Mouse (Mus musculus) kidney, adult 2 months (tissue): Measurements from ENCODE around the gene Pprc1. TPM values are rescaled to one million over a fixed set of nuclear protein-coding genes. Genes with fewer than 3 reads are reported as not detected.

Source experiments
- DNase-seq: peaks from one replicate; pipeline ENCODE4 v3.0.0; 2021
- H3K27ac ChIP-seq: fragments of 200-500 bp; 2 replicates; pipeline ENCODE4 v1.5.1; 2012; ENCODE audit warnings: low read depth, low read length, control low read depth, inconsistent platforms; ENCODE audit not compliant: insufficient read depth
- H3K27me3 ChIP-seq: fragments of 200-500 bp; replicated peaks from 2 replicates; pipeline ENCODE4 v1.6.1; 2012; ENCODE audit warnings: mild to moderate bottlenecking, moderate library complexity, low read length, inconsistent platforms; ENCODE audit not compliant: control insufficient read depth, insufficient read depth
- H3K36me3 ChIP-seq: fragments of 200-500 bp; 2 replicates; pipeline ENCODE4 v1.6.1; 2012; ENCODE audit warnings: mild to moderate bottlenecking, moderate library complexity, low read length, inconsistent platforms; ENCODE audit not compliant: control insufficient read depth, insufficient read depth
- H3K4me1 ChIP-seq: fragments of 200-500 bp; 2 replicates; pipeline ENCODE4 v1.6.1; 2011; ENCODE audit warnings: low read length; ENCODE audit not compliant: control insufficient read depth, insufficient read depth
- H3K4me3 ChIP-seq: fragments of 200-500 bp; 2 replicates; pipeline ENCODE4 v1.5.1; 2011; ENCODE audit warnings: mild to moderate bottlenecking, low read depth, low read length, control low read depth; ENCODE audit not compliant: insufficient read depth
- CTCF ChIP-seq: fragments of 200-500 bp; conservative IDR thresholded peaks from 2 replicates; pipeline ENCODE4 v1.5.1; 2011; ENCODE audit warnings: low read depth, mild to moderate bottlenecking, control low read depth, low read length, moderate library complexity, mixed read lengths; ENCODE audit not compliant: insufficient read depth, insufficient read length
- POLR2A ChIP-seq: fragments of 200-500 bp; IDR thresholded peaks from one replicate; pipeline ENCODE4 v1.6.1; 2011; ENCODE audit warnings: low read depth, low read length, control low read depth
- WGBS: fragments of 180-500 bp; shearing (Covaris S2); methylation state at CpG from one replicate; pipeline ENCODE4 v1.1.7; 2018; 5-methylcytosine and 5-hydroxymethylcytosine counted together
- polyA plus RNA-seq: library from polyadenylated mRNA; depleted of rRNA; stranded (reverse); fragments of >200 nt; gene quantifications from 2 replicates; pipeline ENCODE4 v1.2.3, GENCODE M21; 2012; rRNA removed

Gene Pprc1
- polyA plus RNA-seq: 10.7 and 10.8 TPM in 2 replicates

- no peak for TF ChIP-seq CTCF
- no peak for TF ChIP-seq POLR2A
These were observed at the start of gene Pprc1 for GRCm38 (mm10) chr19:46044271-46044992. Gene Pprc1 (plus strand): TSS chr19:46044886.

GRCm38 (mm10) chr19:45997365-45997764, 47.3 kb upstream of the Pprc1 start:
- Histone ChIP-seq H3K27me3 (no peaks in the 10 kb centered on the region), H3K36me3 (no peaks in the 10 kb centered on the region), H3K4me1 (peaks cover 20% of the 10 kb centered on the region), H3K4me3 (peak overlapping the region; percentile 80), H3K27ac (peak overlapping the region; percentile 98)
- TF ChIP-seq POLR2A: no peak
- no peak for TF ChIP-seq CTCF
- 54% methylated on average over 5 of the region's 5 CpGs for WGBS
- no peak for DNase-seq

More at GRCm38 (mm10) chr19:46044271-46044992, at the start of gene Pprc1:
- Histone ChIP-seq H3K27ac (peak within 1 kb of the TSS; percentile 96), H3K36me3 (no peaks in the 10 kb centered on the region), H3K4me3 (peak within 1 kb of the TSS; percentile 68), H3K27me3 (no peaks in the 10 kb centered on the region), H3K4me1 (peaks cover 36% of the 10 kb centered on the region)
- WGBS: 1% methylated on average over 34 of the region's 34 CpGs
- DNase-seq: peak; percentile 77

GRCm38 (mm10) chr19:45997785-45998693, 46.6 kb upstream of the Pprc1 start, which contains the start of gene Armh3:
Gene Armh3 (minus strand): TSS chr19:45998488.
- WGBS: under 1% methylated on average over 76 of the region's 76 CpGs
- H3K27me3 ChIP-seq: no peaks in the 10 kb centered on the region
- H3K36me3 ChIP-seq: no peaks in the 10 kb centered on the region
- no peak for TF ChIP-seq CTCF
- TF ChIP-seq POLR2A: no peak
- DNase-seq: peak; percentile 97
- H3K4me1 ChIP-seq: peaks cover 24% of the 10 kb centered on the region
- peak within 1 kb of the TSS; percentile 80 for H3K4me3 ChIP-seq
- peak within 1 kb of the TSS; percentile 98 for H3K27ac ChIP-seq

GRCm38 (mm10) chr19:45998694-45999217, 45.9 kb upstream of the Pprc1 start:
- WGBS: 6% methylated on average over 8 of the region's 8 CpGs
- Histone ChIP-seq H3K36me3 (no peaks in the 10 kb centered on the region), H3K27ac (peak overlapping the region; percentile 71), H3K4me3 (peak overlapping the region; percentile 80), H3K4me1 (peaks cover 21% of the 10 kb centered on the region), H3K27me3 (no peaks in the 10 kb centered on the region)
- DNase-seq: no peak
- TF ChIP-seq CTCF (no peak), POLR2A (no peak)

- no peak for DNase-seq
- Histone ChIP-seq H3K36me3 (no peaks in the 10 kb centered on the region), H3K4me3 (no peak overlapping the region), H3K4me1 (peaks cover 15% of the 10 kb centered on the region), H3K27me3 (no peaks in the 10 kb centered on the region), H3K27ac (no peak overlapping the region)
- 50% methylated on average over 1 of the region's 1 CpGs for WGBS
- no peak for TF ChIP-seq POLR2A
- TF ChIP-seq CTCF: no peak
These were observed 45.3 kb upstream of the Pprc1 start for GRCm38 (mm10) chr19:45999378-45999777.

- H3K36me3 ChIP-seq: no peaks in the 10 kb centered on the region
- 77% methylated on average over 9 of the region's 9 CpGs for WGBS
- TF ChIP-seq CTCF (no peak), POLR2A (no peak)
- no peak for DNase-seq
- H3K4me3 ChIP-seq: no peak overlapping the region
- H3K4me1 ChIP-seq: peaks cover 10% of the 10 kb centered on the region
- H3K27me3 ChIP-seq: no peaks in the 10 kb centered on the region
- H3K27ac ChIP-seq: no peak overlapping the region
These were observed 42.4 kb upstream of the Pprc1 start for GRCm38 (mm10) chr19:46002279-46002678.
